ENCODE assay signal across 1 mouse cellular context in genomic region chr14:74986527-74986926, GRCm38 (mm10).
TF ChIP-seq lines count a peak whose summit lies in the region.

No protein-coding gene starts in this region.

TF ChIP-seq in CH12.LX, 34 proteins besides CTCF, POLR2A, EP300 and RAD21 (continued from another document):
- TF ChIP-seq SIN3A (IDR thresholded peaks at IDR 0.05; ENCODE audit: low read length), result peak; percentile 50; the same call in 1 of the 2 replicates
